Mouse (Mus musculus): ENCODE measurements around the gene Msh6. TPM values are rescaled to one million over a fixed set of nuclear protein-coding genes. Genes with fewer than 3 reads are reported as not detected.
A peak's percentile ranks its signal among the peaks of the same experiment; 100 is the strongest.
"Not testable (repeated sequence)": the region's sequence is repeated elsewhere in the genome, so short reads cannot be mapped to it uniquely, and the experiment has no call there.

The Msh6 gene
- polyA plus RNA-seq, 1 experiment from 2014 or later = 89.1 TPM

- H3K4me1 ChIP-seq = peaks cover 20% of the 10 kb centered on the region
- H3K9me3 ChIP-seq; H3K36me3 ChIP-seq (replicated peaks); H3K27me3 ChIP-seq (replicated peaks; ENCODE audit: low read depth, poor library complexity, severe bottlenecking); DNase-seq (ENCODE audit: low spot score); H3K27ac ChIP-seq (replicated peaks); H3K4me3 ChIP-seq: not testable (repeated sequence)
- WGBS = 87% methylated on average over 15 of the region's 15 CpGs
Observed at GRCm38 (mm10) chr17:87971696-87972591, 2.9 kb upstream of the Msh6 start.

GRCm38 (mm10) chr17:87972856-87973255 is 2.0 kb upstream of the Msh6 start:
- Histone ChIP-seq H3K4me3 (no peak overlapping the region), H3K9me3 (no peaks in the 10 kb centered on the region), H3K4me1 (peaks cover 22% of the 10 kb centered on the region), H3K27ac (replicated peaks) (no peak overlapping the region), H3K27me3 (replicated peaks; ENCODE audit: low read depth, poor library complexity, severe bottlenecking) (no peaks in the 10 kb centered on the region), H3K36me3 (replicated peaks) (peaks cover 12% of the 10 kb centered on the region)
- DNase-seq (ENCODE audit: low spot score) = no peak
- WGBS = 65% methylated on average over 5 of the region's 5 CpGs

GRCm38 (mm10) chr17:87973261-87974167 is 1.3 kb upstream of the Msh6 start:
- WGBS = 65% methylated on average over 10 of the region's 10 CpGs
- Histone ChIP-seq H3K36me3 (replicated peaks) (peaks cover 19% of the 10 kb centered on the region), H3K9me3 (no peaks in the 10 kb centered on the region), H3K27me3 (replicated peaks; ENCODE audit: low read depth, poor library complexity, severe bottlenecking) (no peaks in the 10 kb centered on the region), H3K4me1 (peaks cover 28% of the 10 kb centered on the region), H3K27ac (replicated peaks) (no peak overlapping the region), H3K4me3 (peak overlapping the region; percentile 92; the same call in 1 of the 2 replicates)
- no peak for DNase-seq (ENCODE audit: low spot score)

- Histone ChIP-seq H3K4me1 (peaks cover 33% of the 10 kb centered on the region), H3K36me3 (replicated peaks) (peaks cover 34% of the 10 kb centered on the region), H3K9me3 (no peaks in the 10 kb centered on the region), H3K27ac (replicated peaks) (peak overlapping the region; percentile 98), H3K27me3 (replicated peaks; ENCODE audit: low read depth, poor library complexity, severe bottlenecking) (no peaks in the 10 kb centered on the region), H3K4me3 (peak overlapping the region; percentile 92)
- under 1% methylated on average over 67 of the region's 68 CpGs for WGBS
- peak; percentile 74 for DNase-seq (ENCODE audit: low spot score)
Observed at GRCm38 (mm10) chr17:87975229-87975853, 479 bp downstream of the Msh6 start.

GRCm38 (mm10) chr17:87976154-87976806 is 1.4 kb downstream of the Msh6 start:
- Histone ChIP-seq H3K36me3 (replicated peaks) (peaks cover 43% of the 10 kb centered on the region), H3K27me3 (replicated peaks; ENCODE audit: low read depth, poor library complexity, severe bottlenecking) (no peaks in the 10 kb centered on the region), H3K4me3 (peak overlapping the region; percentile 92), H3K4me1 (peaks cover 33% of the 10 kb centered on the region), H3K27ac (replicated peaks) (no peak overlapping the region), H3K9me3 (no peaks in the 10 kb centered on the region)
- WGBS = 79% methylated on average over 9 of the region's 9 CpGs
- no peak for DNase-seq (ENCODE audit: low spot score)

- H3K4me3 ChIP-seq = peak overlapping the region; percentile 92; the same call in 1 of the 2 replicates
- WGBS = 86% methylated on average over 4 of the region's 4 CpGs
- not testable (repeated sequence) for H3K27me3 ChIP-seq (replicated peaks; ENCODE audit: low read depth, poor library complexity, severe bottlenecking); H3K9me3 ChIP-seq; H3K27ac ChIP-seq (replicated peaks); DNase-seq (ENCODE audit: low spot score)
- H3K4me1 ChIP-seq = peaks cover 33% of the 10 kb centered on the region
- peaks cover 49% of the 10 kb centered on the region for H3K36me3 ChIP-seq (replicated peaks)
Observed at GRCm38 (mm10) chr17:87976927-87977326, 2.1 kb downstream of the Msh6 start.

GRCm38 (mm10) chr17:87979696-87980095 is 4.8 kb downstream of the Msh6 start:
- H3K9me3 ChIP-seq = not testable (repeated sequence)

GRCm38 (mm10) chr17:87982112-87982511 is 7.2 kb downstream of the Msh6 start:
- WGBS = 93% methylated on average over 3 of the region's 3 CpGs
- no peak overlapping the region for H3K4me3 ChIP-seq
- peaks cover 13% of the 10 kb centered on the region for H3K4me1 ChIP-seq
- H3K36me3 ChIP-seq (replicated peaks) = peaks cover 95% of the 10 kb centered on the region
- no peak for DNase-seq (ENCODE audit: low spot score)
- H3K27me3 ChIP-seq (replicated peaks; ENCODE audit: low read depth, poor library complexity, severe bottlenecking) = no peaks in the 10 kb centered on the region
- H3K27ac ChIP-seq (replicated peaks) = no peak overlapping the region
- no peaks in the 10 kb centered on the region for H3K9me3 ChIP-seq

More at GRCm38 (mm10) chr17:87979696-87980095, 4.8 kb downstream of the Msh6 start:
- H3K4me3 ChIP-seq; H3K27ac ChIP-seq (replicated peaks); DNase-seq (ENCODE audit: low spot score); H3K27me3 ChIP-seq (replicated peaks; ENCODE audit: low read depth, poor library complexity, severe bottlenecking): not testable (repeated sequence)
- Histone ChIP-seq H3K4me1 (peaks cover 26% of the 10 kb centered on the region), H3K36me3 (replicated peaks) (peaks cover 76% of the 10 kb centered on the region)
- 88% methylated on average over 1 of the region's 1 CpGs for WGBS

- Histone ChIP-seq H3K27me3 (replicated peaks; ENCODE audit: low read depth, poor library complexity, severe bottlenecking) (no peaks in the 10 kb centered on the region), H3K4me3 (no peak overlapping the region), H3K4me1 (peaks cover 8% of the 10 kb centered on the region; the same call in 1 of the 2 replicates), H3K36me3 (replicated peaks) (peaks cover 95% of the 10 kb centered on the region), H3K9me3 (no peaks in the 10 kb centered on the region), H3K27ac (replicated peaks) (no peak overlapping the region)
- WGBS = 72% methylated on average over 4 of the region's 4 CpGs
- no peak for DNase-seq (ENCODE audit: low spot score)
Observed at GRCm38 (mm10) chr17:87983313-87983712, 8.5 kb downstream of the Msh6 start.

- no peak for DNase-seq (ENCODE audit: low spot score)
- Histone ChIP-seq H3K4me1 (no peaks in the 10 kb centered on the region), H3K36me3 (replicated peaks) (peaks cover 99% of the 10 kb centered on the region), H3K4me3 (no peak overlapping the region), H3K27me3 (replicated peaks; ENCODE audit: low read depth, poor library complexity, severe bottlenecking) (no peaks in the 10 kb centered on the region), H3K27ac (replicated peaks) (no peak overlapping the region), H3K9me3 (no peaks in the 10 kb centered on the region)
- 93% methylated on average over 20 of the region's 20 CpGs for WGBS
Observed at GRCm38 (mm10) chr17:87984440-87985214, 9.8 kb downstream of the Msh6 start.

- Histone ChIP-seq H3K4me3 (no peak overlapping the region), H3K4me1 (no peaks in the 10 kb centered on the region), H3K36me3 (replicated peaks) (peaks cover 99% of the 10 kb centered on the region), H3K9me3 (no peaks in the 10 kb centered on the region), H3K27me3 (replicated peaks; ENCODE audit: low read depth, poor library complexity, severe bottlenecking) (no peaks in the 10 kb centered on the region), H3K27ac (replicated peaks) (no peak overlapping the region)
- 91% methylated on average over 8 of the region's 8 CpGs for WGBS
- no peak for DNase-seq (ENCODE audit: low spot score)
Observed at GRCm38 (mm10) chr17:87985916-87986315, 11.1 kb downstream of the Msh6 start.

All from embryonic facial prominence, embryonic 10.5 days (tissue).